Mouse (Mus musculus) lung, adult 2 months (tissue): Measurements from ENCODE around the gene Pcbp2.

Experiments
- CTCF ChIP-seq: fragments of 200-500 bp; IDR thresholded peaks from 2 replicates; pipeline ENCODE4 v1.5.1; 2011; ENCODE audit warnings: mild to moderate bottlenecking, low read length, control low read depth; ENCODE audit not compliant: insufficient read depth
- POLR2A ChIP-seq: fragments of 200-500 bp; IDR thresholded peaks from 2 replicates; pipeline ENCODE4 v1.6.1; 2011; ENCODE audit warnings: low read depth, mild to moderate bottlenecking, control low read depth, low read length, borderline replicate concordance; ENCODE audit errors: extremely low read depth

- no peak for TF ChIP-seq POLR2A
- no peak for TF ChIP-seq CTCF
These were observed 48.5 kb downstream of the Pcbp2 start for GRCm38 (mm10) chr15:102518859-102519201.
